Mouse (Mus musculus) CD4-positive, CD25-positive, alpha-beta regulatory T cell, adult 4 months (primary cell): ENCODE results near the gene Nynrin. TPM values are rescaled to one million over a fixed set of nuclear protein-coding genes. Genes with fewer than 3 reads are reported as not detected.

Experiments
- ATAC-seq: one replicate; pipeline ENCODE4 v1.8.0; 2017
- polyA plus RNA-seq, 2 experiments: library from polyadenylated mRNA; unstranded; fragments of 100-300 nt; shearing (Covaris generic); gene quantifications; one replicate each; pipeline ENCODE4 v1.2.1; 2017

The Nynrin gene
- polyA plus RNA-seq, 2 experiments from 2014 or later: 0.04 to 0.11 TPM

DNA sequence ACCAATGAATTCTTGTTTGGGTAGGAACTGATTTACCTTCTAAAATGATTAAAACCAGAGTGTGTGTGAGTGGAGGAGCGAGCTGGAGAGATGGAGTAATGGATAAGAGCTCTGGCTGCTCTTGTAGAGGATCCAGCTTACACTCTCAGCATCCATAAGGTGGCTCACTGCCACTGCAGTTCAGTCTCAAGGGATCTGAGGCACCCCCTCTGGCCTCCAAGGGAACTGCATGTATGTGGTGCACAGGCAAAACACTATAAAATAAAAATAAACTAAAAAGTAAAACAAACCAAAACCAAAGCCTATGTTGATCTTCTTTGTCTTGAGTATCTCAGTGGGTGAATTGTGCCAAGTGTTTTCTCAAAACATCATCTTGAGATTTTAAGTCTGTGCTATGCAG, 25.8 kb downstream of the Nynrin start:
- peak; percentile 84 for ATAC-seq

DNA sequence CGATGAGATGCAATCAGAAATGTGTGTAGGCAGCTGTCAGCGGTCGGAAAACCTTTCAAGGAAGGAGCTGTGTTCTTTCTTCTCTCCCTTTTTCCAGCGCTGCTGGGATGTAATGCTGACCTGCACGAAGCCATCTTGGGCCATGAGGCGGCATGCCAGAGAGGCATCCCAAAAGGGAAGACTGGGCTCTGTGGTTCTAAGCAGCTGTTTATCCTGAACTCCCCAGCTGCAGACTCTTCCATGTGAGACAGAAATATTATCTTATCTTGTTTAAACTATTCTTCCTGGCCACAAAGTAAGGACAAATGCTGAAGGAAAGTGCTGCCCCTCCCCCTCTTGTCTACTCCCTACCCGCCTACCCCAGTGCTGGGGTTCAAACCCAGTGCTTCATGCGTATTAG, 27.2 kb downstream of the Nynrin start:
- no peak for ATAC-seq

- peak; percentile 35 for ATAC-seq
Observed at GRCm38 (mm10) chr14:55882171-55882641, 28.4 kb downstream of the Nynrin start.

- no peak for ATAC-seq
Observed at GRCm38 (mm10) chr14:55883149-55883661, 29.4 kb downstream of the Nynrin start.

DNA sequence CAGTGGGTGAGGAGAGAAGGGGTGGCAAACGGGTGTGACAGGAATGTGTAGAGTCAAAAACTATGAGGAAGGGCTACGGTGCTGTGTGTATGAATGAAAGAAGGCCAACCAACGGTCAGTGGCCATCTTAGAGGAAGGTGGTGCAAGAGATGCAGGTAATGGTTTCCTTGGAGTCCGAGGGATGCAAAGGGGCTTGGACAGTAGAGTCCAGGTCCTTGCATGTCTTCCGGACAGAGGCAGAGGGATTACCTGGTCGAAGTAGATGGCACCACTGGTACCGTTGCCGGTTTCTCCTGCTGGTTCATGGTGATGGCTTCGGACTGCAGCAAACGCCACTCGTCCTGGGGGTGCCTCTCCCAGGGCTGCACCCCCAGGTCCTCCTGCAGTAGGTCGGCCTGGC, 29.9 kb downstream of the Nynrin start:
- no peak for ATAC-seq

DNA sequence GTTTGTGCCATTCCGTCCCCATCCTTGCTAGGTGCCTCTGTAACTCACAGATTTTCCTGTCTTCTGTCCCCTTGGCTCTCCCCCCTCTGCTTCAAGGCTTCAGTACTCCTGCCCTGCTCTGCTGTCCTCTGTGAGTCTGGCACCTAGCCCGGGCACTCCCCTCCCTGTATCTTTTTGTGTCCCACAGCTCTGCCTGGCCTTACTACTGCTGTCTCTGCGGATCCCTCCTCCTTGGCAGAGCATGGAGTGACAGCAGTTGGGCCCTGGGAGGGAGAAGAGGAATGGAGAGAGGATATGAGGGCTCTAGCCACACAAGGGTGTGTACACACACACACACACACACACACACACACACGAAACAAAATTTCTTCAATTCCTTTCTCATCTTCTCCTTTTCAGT, 30.4 kb downstream of the Nynrin start, which contains the start of gene Cbln3:
Gene Cbln3 (minus strand): TSS at position 227 of the 400 bp plus-strand sequence.
- no peak for ATAC-seq

DNA sequence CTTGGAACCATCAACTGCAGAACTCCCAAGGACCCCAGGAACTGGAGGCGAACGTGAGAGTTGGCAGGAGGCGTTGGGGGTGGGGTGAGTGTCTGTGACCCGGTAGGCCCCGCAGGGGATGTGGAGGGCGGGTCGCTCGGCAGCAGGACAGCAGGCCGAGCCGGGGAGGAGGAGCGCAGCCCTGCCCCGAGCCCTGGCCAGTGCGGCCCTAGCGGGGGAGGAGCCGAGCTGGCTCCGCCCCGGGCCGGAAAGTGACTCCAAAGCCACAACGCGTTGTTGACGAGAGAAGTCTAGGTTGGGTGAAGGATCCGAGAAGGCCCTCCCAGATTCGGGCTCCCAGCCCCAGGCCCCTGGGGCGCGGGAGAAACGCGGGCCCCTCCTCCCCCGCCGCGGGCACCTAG, 30.9 kb downstream of the Nynrin start, which contains the start of gene Khnyn:
Gene Khnyn (plus strand): TSS at position 235 of the 401 bp plus-strand sequence.
- peak; percentile 71 for ATAC-seq

DNA sequence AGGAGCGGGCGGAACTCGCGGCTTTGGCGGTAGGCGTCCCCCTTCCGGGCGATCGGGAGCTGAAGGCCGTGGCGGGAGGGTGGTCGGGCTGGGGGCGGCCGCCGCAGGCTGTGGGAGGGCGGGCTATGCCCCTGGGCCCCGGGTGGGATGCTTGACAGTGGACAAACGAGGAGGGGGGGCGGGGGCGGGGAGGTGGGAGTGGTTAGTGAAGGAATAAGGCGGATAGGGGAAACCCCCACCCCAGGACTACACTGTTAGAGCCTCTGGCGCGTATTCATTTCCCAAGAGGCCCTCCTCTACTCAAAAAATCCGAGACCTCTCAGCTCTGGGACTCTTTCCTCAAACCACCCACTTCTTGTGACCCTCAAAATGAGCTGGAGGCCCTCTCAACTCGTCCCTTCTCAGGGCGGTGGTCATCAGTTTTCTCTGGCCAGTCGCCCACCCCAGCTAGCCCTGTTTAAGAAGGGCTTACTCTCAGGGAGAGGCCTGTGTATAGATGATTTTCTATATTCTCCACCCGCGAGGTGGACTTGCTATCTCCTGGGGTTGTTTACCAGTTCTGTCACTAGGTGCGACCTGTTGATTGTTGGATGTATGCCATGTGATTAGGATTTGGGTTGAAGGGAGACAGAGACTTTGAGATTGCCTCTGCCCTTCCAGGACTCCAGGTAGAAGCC, 31.4 kb downstream of the Nynrin start:
- ATAC-seq: peak; percentile 42

DNA sequence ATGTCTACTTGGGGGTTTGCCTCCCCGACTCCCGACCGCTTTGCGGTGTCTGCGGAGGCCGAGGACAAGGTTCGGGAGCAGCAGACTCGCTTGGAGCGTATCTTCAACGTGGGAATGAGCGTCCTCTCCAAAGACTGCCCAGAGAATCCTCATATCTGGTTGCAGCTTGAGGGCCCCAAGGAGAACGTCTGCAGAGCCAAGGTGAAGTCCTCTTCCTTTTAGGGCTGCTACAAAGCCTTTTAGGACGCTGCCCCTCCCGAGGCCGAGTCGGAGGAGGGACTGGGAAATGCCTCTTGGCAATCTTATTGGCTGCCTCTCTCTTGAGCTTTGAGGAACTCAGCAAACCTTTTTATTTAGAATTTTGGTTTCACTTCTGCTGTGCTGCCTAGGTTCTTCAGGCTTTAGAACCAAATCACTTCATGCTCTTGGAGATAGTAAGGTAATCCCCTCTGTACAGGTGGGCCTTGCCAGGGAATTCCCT, 32.0 kb downstream of the Nynrin start:
- peak; percentile 45 for ATAC-seq

- ATAC-seq: no peak
Observed at GRCm38 (mm10) chr14:55886571-55887382, 33.0 kb downstream of the Nynrin start.

- no peak for ATAC-seq
Observed at GRCm38 (mm10) chr14:55897671-55898070, 43.9 kb downstream of the Nynrin start.

DNA sequence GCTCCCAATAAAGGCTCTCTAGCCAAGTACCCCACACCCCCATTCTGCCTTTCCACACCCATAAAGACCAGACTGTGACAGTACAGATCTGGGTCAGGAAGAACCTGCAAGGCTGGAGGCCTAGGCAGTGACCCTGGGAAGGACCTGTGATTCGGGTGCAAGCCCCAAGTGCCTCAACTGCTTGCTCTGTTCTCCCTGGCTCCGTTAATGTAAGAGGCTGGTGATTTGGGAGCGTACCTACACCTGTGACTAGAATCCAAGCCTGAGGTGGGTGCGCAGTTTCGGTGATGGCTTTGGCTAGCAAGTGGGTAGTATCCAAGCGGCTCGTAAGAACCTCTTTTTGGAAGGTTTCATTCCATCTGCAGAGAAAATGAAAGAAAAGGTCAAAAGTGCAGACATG, 45.1 kb downstream of the Nynrin start:
- no peak for ATAC-seq

GRCm38 (mm10) chr14:55899701-55900413, 46.0 kb downstream of the Nynrin start, which contains the start of gene Sdr39u1:
Gene Sdr39u1 (minus strand): TSS chr14:55900293.
- peak; percentile 97 for ATAC-seq

DNA sequence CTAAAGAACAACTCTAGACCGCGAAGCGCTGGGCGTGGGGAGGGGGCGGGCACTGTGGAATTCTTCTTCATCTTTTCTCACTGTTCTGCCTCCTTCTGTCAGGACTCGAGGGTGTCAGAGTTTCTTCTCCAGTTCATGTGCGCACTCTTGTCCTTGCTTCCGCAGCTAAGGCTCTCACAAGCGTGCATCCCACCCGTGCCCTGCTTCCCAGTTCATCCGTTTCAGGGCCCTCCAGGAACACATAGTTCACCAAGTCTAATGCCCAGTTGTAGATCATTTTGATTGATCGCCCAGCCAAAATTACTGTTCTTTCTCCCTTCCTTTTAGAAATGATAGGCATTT, 46.6 kb downstream of the Nynrin start:
- ATAC-seq: no peak

- ATAC-seq: peak; percentile 74
Observed at GRCm38 (mm10) chr14:55905518-55905917, 51.7 kb downstream of the Nynrin start.

DNA sequence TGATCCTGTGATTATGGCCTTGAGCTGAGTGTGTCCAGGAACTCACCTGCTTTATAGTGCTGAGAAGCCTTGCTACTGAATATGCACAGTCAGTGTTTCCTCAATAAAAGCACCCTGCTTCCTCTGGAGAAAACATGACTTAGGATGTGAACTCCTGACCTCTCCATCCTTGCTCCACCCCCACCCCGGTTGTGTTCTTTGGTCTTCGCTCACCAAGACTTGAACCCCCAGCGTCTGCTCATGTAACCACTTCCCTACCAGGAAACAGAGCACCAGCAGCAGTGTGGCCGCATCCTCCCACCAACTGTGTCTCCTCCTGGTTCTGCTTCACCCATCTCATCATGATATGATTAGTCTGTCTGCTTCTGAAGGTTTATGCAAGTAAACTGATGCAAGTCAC, 59.6 kb downstream of the Nynrin start:
- ATAC-seq: peak; percentile 72

- peak; percentile 82 for ATAC-seq
Observed at GRCm38 (mm10) chr14:55918240-55919082, 64.7 kb downstream of the Nynrin start.

DNA sequence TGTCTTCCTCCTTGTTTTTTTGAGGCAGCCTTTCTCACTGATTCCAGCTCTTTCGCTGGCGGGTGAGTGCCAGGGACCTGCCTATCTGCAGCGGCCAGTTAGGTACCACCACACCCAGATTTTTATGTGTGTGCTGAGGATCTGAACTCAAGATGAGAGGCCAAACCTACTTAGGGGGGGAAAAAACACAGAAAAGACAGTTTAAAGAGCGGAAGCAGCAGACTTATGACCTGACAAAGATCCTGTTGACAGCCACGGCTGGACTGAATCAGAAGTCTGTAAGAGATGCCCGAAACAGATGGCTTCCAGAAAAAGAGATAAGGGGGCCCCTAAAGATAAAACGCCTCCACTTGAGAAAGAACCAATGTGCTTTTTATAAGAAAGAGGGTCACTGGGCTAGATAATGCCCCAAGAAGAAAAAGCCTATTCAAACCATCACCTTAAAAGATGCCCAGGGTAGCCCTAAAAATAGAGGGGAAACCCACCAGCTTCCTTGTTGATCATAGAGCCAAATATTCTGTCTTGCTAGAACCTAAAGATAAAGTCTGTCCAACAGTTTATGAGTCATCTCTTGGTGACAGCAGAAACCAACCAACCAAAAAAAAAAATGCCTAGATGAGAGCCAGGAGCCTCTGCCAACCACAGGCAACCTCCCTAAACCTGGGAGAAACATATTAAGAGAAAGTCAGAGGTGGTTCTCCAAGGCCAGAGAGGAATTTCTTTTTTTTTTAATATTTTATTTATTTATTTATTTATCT, 68.8 kb downstream of the Nynrin start:
- no peak for ATAC-seq
